Mouse (Mus musculus) olfactory bulb, adult 2 months (tissue): ENCODE results near the gene Prr5l.

ENCODE experiments used
- CTCF ChIP-seq: fragments of 200-500 bp; IDR thresholded peaks from 2 replicates; pipeline ENCODE4 v1.5.1; 2012; ENCODE audit warnings: low read depth, mild to moderate bottlenecking, low read length, moderate library complexity; ENCODE audit not compliant: insufficient read depth
- POLR2A ChIP-seq: fragments of 200-500 bp; IDR thresholded peaks from 2 replicates; pipeline ENCODE4 v1.6.1; 2012; ENCODE audit warnings: mild to moderate bottlenecking, low read depth, low read length, moderate library complexity; ENCODE audit not compliant: insufficient read depth

DNA sequence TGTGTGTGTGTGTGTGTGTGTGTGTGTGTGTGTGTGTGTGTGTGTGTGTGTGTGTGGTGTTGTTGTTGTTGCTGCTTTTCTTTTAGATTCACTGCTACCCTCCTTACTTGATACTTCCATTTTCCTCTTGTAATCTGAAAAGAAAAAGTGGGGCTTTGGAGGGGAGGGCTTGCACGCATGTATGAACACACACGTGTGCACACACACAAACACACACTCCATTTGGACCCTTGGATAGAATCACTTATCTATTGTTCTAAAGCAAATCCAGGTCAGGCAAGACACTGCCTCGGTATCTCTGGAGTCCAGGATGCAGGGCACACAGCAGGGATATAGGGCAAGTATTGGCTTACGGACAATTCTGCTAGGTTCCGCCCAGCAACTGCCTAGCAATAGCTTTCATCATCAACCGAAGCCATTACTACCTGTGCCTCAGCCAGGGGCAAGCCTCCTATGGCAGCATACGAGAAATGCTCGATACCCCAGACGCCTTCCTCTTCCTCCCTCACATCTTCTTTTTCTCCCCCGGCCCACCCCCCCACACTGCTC is 159.4 kb downstream of the Prr5l start:
- TF ChIP-seq CTCF (no peak), POLR2A (no peak)
